Mouse (Mus musculus) right cerebral cortex, adult 18-20 months (tissue): Measurements from ENCODE around the gene Catspere2.
"Not testable (repeated sequence)": the region's sequence is repeated elsewhere in the genome, so short reads cannot be mapped to it uniquely, and the experiment has no call there.

ENCODE experiments used
- DNase-seq: peaks from one replicate; pipeline ENCODE4 v3.0.0; 2022; ENCODE audit warnings: mixed read lengths

Catspere2 gene

GRCm38 (mm10) chr1:177983024-177983450 lies at the start of gene Catspere2:
Gene Catspere2, plus strand, starts transcription at chr1:177983423.
- DNase-seq, result peak; percentile 98

GRCm38 (mm10) chr1:177940422-177940977 lies 42.7 kb upstream of the Catspere2 start:
- not testable (repeated sequence) for DNase-seq

- no peak for DNase-seq
Measured at GRCm38 (mm10) chr1:177981276-177981675, 1.9 kb upstream of the Catspere2 start.

GRCm38 (mm10) chr1:177983582-177983981 lies 359 bp downstream of the Catspere2 start:
- not testable (repeated sequence) for DNase-seq

- DNase-seq, result no peak
Measured at GRCm38 (mm10) chr1:177984206-177984605, 983 bp downstream of the Catspere2 start.

GRCm38 (mm10) chr1:177987476-177987875 lies 4.3 kb downstream of the Catspere2 start:
- DNase-seq, result not testable (repeated sequence)

GRCm38 (mm10) chr1:178072798-178073197 lies 89.6 kb downstream of the Catspere2 start:
- DNase-seq, result not testable (repeated sequence)

GRCm38 (mm10) chr1:178097865-178098264 lies 114.6 kb downstream of the Catspere2 start:
- not testable (repeated sequence) for DNase-seq

- not testable (repeated sequence) for DNase-seq
Measured at GRCm38 (mm10) chr1:178108514-178108913, 125.3 kb downstream of the Catspere2 start.

GRCm38 (mm10) chr1:178122236-178122635 lies 139.0 kb downstream of the Catspere2 start:
- not testable (repeated sequence) for DNase-seq

GRCm38 (mm10) chr1:178134288-178134687 lies 151.1 kb downstream of the Catspere2 start:
- DNase-seq, result no peak

- DNase-seq, result peak; percentile 6
Measured at GRCm38 (mm10) chr1:178146513-178146912, 163.3 kb downstream of the Catspere2 start.

GRCm38 (mm10) chr1:178146915-178147314 lies 163.7 kb downstream of the Catspere2 start:
- not testable (repeated sequence) for DNase-seq

- no peak for DNase-seq
Measured at GRCm38 (mm10) chr1:178182251-178182650, 199.0 kb downstream of the Catspere2 start.

- DNase-seq, result no peak
Measured at GRCm38 (mm10) chr1:178185591-178185990, 202.4 kb downstream of the Catspere2 start.

- DNase-seq, result peak; percentile 98
Measured at GRCm38 (mm10) chr1:178187216-178187791, 204.1 kb downstream of the Catspere2 start, which contains the start of gene Desi2. Gene Desi2, plus strand, starts transcription at chr1:178187417.

GRCm38 (mm10) chr1:178187810-178188209 lies 204.6 kb downstream of the Catspere2 start:
- DNase-seq, result not testable (repeated sequence)

GRCm38 (mm10) chr1:178188386-178188785 lies 205.2 kb downstream of the Catspere2 start:
- DNase-seq, result no peak

- DNase-seq, result no peak
Measured at GRCm38 (mm10) chr1:178205701-178206325, 222.6 kb downstream of the Catspere2 start.

GRCm38 (mm10) chr1:178207856-178208255 lies 224.6 kb downstream of the Catspere2 start:
- DNase-seq, result not testable (repeated sequence)

- DNase-seq, result no peak
Measured at GRCm38 (mm10) chr1:178209966-178210365, 226.7 kb downstream of the Catspere2 start.

GRCm38 (mm10) chr1:178217157-178217556 lies 233.9 kb downstream of the Catspere2 start:
- no peak for DNase-seq

- DNase-seq, result no peak
Measured at GRCm38 (mm10) chr1:178218305-178218704, 235.1 kb downstream of the Catspere2 start.
